Mouse (Mus musculus) thymus, postnatal 36 days (tissue): ENCODE data around the gene Qrich1.

Experiments used
- DNase-seq, 2 experiments: peaks; one replicate each; pipeline ENCODE4 v3.0.0; 2022; ENCODE audit warnings: mixed read lengths in 2 of 2

Qrich1 gene

GRCm38 (mm10) chr9:108565881-108566814 lies 49.5 kb downstream of the Qrich1 start:
- DNase-seq, result no peak

DNA sequence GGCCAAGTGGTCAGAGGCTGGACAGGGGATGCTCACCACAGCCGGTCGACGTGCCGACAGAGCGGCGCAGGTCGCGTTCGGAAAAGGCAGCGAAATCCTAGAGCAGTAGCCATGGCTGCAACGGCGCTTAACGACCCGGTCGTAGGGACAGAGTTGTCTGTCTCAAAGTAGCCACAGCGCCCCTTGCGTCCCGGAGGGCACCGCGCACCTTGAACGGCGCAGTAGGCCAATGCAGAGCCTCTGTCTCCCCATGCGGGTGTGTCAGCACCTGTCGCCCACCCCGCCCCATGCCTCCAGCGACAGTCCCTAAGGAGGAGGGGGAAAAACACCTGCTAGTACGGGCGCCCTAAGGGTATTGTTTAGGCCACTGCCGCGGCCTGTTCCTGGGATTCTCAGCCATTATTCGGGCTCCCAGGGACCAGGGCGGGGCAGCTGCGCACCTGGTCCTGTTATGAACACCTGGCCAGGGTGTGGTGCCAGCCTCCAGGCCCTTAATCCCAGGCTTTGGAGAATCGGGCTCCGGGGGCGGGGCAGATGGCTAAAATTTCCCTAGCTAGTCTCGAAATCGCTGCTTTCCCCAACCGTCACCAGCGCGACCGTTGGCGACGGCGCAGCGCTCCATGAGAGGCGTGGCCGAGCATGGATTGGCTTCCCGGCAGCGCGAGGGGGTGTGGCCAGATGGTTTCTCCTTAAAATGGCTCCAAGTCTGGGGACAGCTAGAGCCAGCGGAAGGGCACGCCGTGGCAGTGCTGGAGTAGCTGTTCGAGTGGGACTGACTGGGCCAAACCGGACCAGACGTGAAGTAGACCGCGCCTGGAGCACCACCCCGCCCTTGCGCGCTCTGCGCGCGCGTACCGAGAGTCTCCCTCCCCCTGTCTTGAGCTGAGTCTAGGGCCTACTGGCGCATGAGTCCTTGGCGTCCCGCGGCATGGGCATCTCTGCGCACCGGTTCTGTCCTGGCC lies 50.5 kb downstream of the Qrich1 start, which contains the start of gene Ndufaf3:
Gene Ndufaf3 (minus strand): TSS at position 620 of the 962 bp plus-strand sequence.
- DNase-seq, result peak; percentile 96 to 97

DNA sequence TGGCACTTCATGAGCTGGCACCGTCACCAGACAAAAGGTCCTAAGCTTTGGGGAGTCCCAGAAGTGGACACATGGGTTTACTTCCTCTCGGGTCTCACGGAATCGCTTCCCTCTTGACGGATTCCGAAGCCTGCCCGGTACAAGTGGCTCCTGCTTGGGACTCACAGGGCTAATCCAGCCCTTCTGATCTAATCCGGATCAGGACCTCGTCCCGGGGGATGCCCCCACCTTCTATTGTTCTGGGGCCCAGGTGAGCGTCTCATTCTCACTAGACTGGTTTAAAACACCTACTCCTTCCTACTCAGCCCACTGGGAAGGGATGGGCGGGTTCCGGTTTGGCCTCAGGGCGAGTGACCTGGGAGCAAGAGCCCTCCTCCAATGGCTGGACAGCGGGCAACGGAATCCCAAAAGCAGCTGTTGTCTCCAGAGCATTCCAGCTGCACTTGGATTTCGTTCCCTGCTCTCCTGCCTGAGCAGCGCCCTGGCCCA lies 51.4 kb downstream of the Qrich1 start:
- DNase-seq, result peak; percentile 27 to 48

- peak in 1 of 2 experiments; percentile 49 for DNase-seq
Measured at GRCm38 (mm10) chr9:108568511-108568921, 51.9 kb downstream of the Qrich1 start.

DNA sequence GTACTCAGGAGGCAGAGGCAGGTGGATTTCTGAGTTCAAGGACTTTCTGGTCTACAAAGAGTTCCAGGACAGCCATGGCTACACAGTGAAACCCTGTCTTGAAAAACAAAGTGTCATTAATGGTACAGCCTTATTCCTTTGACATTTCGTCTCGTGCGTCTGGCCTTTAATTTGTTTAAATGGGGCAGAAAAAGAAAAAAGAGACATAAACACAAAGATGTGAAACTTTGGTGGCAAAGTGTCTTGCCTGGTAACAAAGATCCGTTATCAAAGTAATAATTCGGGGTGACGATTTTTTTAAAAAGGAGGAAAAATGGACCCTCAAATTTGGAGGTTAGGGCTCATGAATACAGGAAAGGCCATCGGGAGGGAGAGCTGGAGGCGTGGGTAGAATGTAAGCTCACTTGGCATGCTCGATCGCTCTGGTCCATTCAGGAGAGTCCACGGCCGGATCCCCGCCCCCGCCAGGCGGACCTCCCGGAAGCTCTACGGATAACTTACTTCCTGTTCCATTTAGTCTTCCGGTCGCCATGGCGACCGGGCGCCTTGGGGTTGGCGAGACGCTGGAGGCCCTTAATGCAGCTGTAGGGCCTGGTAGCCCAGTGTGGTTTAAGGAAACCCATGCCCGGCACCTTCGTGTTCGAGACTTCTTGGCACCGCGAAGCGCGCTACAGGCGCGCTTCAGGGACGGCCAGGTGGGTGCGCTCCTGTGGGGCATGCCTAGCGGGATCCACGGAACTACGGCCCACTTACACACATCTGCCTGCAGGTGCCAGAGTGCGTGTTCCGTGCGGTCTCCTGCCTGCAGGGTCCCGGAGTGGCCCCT lies 53.0 kb downstream of the Qrich1 start, which contains the start of gene Dalrd3:
Gene Dalrd3 (plus strand): TSS at position 506 of the 826 bp plus-strand sequence.
- DNase-seq, result peak; percentile 82 to 89

DNA sequence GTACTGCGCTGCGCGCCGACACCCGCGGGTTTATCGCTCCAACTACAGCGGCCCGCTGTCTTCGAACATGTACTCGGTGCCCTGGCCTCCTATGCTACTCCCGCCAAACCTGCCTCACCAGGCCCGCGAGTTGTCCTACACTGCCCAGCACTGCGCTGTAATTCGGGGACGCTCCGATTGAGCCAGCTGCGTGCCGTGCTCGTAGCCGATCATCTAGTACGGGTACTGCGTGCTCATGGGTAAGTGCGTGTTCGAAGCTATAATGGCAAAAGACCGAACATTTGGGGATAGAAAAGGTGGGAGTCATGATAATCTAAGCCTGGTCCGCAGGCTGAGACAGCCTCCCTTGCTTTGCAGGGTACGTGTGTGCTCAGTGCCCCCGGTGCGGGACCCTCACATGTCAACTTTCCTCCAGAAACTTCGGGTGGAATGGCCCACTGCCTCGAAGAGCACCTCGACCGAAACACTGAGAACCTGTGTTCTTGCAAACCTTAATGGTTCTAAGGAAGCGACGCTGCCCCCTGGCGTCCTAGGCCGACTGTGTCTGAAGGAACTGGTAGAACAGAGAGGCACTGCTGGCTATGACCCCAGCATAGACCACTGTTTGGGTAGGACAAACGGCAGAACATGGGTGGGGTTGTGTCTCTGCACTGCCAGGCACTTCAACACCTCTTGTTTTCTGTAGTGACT lies 53.7 kb downstream of the Qrich1 start:
- peak; percentile 88 to 92 for DNase-seq

DNA sequence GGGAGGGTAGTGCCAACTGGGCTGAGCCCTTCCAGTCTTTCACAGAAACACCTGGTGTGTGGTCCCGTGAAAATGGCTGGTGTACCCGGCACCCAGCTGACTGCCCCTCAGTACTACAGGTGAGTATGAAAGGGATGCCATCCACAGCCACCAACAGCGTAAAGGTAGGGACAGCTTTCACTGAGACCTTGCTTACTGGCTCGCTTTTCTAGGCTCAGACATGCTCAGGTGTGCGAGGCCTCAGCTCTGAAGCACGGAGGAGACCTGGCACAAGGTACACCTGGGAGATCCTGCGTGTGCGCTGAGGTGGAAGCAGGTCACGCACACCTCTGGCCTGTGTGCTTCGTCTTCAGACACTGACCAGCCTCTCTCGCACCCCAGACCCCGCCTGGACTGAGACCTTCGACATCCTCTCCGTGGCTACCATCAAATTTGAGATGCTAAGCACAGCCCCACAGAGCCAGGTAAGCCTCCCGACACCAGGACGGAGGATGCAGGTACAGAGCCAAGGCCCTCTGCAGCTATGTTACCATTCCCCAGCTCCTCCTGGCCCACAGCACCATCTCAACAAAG lies 54.9 kb downstream of the Qrich1 start:
- no peak for DNase-seq

GRCm38 (mm10) chr9:108572321-108572720 lies 55.7 kb downstream of the Qrich1 start:
- no peak for DNase-seq

DNA sequence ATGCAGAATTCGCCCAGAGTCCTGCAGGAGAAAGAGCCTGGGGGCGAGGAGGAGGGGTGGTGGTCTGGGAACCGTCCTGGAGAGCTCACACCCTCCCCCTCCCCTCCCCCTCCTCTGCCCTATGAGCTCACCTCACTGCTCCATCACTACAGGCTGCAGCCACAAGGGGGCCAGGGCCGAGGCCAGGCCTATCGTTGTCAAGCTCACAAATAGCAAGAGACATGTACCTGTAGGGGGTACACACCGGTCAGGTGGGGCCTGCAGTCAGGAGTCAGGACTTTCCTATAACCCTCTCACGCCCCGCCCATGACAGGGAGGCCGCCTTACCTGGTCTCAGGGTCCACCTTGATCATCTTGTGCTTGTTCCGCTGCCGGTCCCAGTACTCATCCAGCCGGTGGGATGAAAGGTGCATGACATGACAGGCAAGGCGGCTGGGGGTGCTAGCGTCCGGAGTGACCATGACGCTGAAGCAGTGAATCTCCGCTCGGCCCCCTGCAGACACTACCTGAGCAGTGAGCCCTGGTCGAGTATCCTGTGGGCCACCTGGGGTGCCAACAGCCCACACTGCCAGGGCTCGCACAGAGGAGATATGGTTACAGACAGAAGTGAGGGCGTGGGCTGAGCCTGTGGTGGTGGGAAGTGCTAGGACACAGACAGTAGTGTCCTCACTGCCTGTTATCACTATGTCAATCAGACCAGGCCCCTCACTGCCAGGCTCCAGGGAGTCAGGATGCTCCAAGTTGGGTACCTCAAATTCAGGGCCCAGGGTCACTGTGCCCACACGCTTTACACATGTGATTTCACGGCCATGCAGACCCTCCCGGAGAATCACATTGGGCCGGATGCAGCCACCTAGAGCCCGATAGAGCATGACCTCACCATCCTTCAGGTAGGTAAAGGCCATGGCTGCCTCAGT lies 57.4 kb downstream of the Qrich1 start:
- peak; percentile 74 to 76 for DNase-seq

- DNase-seq, result no peak
Measured at GRCm38 (mm10) chr9:108574921-108575320, 58.3 kb downstream of the Qrich1 start.

- no peak for DNase-seq
Measured at GRCm38 (mm10) chr9:108575321-108576297, 59.0 kb downstream of the Qrich1 start.

DNA sequence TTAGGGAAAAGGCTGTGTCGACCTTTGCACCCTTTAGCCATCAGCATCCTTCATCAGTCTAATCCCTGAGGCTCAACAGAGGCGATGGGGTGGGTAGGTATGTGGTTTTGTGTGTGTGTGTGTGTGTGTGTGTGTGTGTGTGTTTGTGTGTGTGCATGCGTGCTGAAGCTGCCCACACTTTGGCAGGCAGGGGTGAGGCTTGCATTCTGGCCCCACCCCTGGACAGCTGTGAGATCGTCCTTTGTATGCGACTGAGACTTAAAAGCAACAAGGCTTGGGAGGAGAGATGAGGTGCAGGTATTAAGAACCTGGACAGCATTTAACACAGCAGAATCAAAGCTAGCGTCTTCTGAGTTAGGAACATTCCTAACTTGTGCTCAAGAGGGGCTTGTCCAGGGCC lies 60.4 kb downstream of the Qrich1 start:
- DNase-seq, result no peak

- peak; percentile 36 to 54 for DNase-seq
Measured at GRCm38 (mm10) chr9:108577934-108578544, 61.4 kb downstream of the Qrich1 start.

DNA sequence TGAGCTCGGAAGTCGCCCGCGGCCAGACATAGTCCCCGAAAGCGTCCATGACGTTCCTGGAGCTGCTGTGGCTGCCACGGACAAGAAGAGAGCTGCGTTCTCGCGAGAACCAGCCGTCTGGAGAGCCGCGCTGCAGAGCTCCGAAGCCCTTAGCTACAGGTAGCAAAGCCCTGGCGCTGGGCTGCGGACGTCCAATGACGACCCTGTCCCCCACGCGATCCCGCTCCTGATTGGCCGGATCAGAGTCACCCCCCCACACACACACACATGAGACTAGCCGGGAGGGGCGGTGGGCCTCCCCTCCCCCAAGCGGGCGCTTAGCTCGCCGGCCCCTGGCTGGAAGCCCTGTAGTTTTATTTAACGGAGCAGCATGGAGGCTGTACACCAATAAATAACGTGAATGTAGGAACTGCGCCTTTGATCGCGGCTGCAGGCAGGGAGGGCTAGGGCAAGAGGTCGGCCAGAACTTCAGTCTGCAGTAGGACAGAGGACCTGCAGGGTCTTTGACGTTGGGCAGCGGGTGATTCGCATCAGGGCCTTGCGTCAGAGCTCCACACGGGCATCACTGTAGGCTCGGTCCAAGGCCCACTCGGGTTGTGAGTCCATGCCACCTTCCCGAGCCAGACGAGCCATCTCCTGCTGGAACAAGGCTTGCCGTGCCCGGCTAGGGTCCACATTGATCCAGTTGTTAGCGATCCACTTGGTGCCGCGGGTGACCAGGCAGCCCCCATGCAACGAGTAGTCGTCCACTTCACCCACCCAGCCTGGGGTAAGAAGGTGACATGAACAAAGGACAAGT lies 62.1 kb downstream of the Qrich1 start, which contains the start of gene Wdr6:
Gene Wdr6 (minus strand): TSS at position 195 of the 799 bp plus-strand sequence.
- peak; percentile 89 to 96 for DNase-seq

DNA sequence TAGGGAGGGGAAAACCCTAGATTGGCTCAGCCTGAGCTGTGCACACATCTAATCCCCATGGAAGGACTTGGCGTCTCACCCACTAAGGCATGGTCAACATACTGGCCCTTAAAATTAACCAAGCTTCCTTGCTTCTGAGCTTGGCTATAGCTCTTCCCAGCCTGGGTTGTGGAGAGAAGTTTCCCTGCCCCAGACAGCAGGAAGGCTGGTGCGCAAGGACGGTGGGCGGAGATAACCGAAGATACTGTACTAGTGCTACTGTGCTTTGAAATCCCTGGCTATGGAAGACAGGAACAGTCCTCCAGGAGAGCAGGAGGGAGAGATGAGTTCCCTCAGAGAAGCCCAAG lies 62.7 kb downstream of the Qrich1 start:
- no peak for DNase-seq

DNA sequence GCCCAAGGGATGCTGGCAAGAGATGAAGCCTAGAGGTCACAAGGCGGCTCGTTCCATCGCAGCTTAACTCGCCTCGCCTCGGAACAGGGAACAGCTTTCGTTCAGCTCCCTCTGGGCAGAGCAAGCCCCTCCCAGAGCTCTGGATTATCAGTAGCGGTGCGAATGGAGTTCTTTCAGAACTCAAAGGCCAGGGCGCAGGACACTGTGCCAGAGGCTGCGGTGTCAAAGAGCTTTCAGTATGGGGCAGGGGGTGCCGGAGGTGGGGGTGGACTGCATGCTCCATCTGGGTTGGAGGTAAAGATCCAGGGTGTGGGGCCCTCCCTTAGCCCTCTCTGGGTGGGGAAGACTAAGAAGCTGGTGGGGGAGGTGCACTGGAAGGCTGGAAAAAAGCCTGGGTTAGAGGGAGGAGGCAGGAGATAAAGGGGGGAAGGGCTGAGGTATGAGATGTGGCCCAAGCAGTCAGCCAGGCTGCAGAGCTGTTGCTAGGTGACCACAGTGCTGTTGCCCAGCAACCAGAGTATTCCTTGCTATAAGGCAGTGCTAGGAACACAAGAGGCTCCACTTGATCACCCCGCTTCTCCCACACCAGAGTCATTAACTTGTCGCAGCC lies 71.1 kb downstream of the Qrich1 start:
- no peak for DNase-seq

GRCm38 (mm10) chr9:108589229-108589628 lies 72.6 kb downstream of the Qrich1 start:
- DNase-seq, result peak; percentile 31 to 41
